Mouse (Mus musculus) neural tube, embryonic 14.5 days (tissue): Measurements from ENCODE around the gene Zfp422. TPM values are rescaled to one million over a fixed set of nuclear protein-coding genes. Genes with fewer than 3 reads are reported as not detected.

ENCODE experiments used
- ATAC-seq: fragments of 200-750 bp; cut with Nextera tagmentation; 2 replicates; pipeline ENCODE4 v1.8.0; 2017; ENCODE audit warnings: low read depth, mild to moderate bottlenecking, moderate TSS enrichment, moderate library complexity
- H3K27ac ChIP-seq: fragments of 300-500 bp; sonication (generic); 2 replicates; pipeline ENCODE4 v1.5.1; 2014; ENCODE audit warnings: low read depth, mild to moderate bottlenecking, control low read depth, low read length, moderate library complexity, mixed read lengths
- H3K27me3 ChIP-seq: fragments of 300-500 bp; sonication (generic); 2 replicates; pipeline ENCODE4 v1.6.1; 2014; ENCODE audit warnings: low read length; ENCODE audit not compliant: control insufficient read depth, insufficient read depth
- H3K36me3 ChIP-seq: fragments of 300-500 bp; sonication (generic); 2 replicates; pipeline ENCODE4 v1.6.1; 2014; ENCODE audit warnings: low read length, mixed read lengths; ENCODE audit not compliant: control insufficient read depth, insufficient read depth
- H3K4me1 ChIP-seq: fragments of 300-500 bp; sonication (generic); 2 replicates; pipeline ENCODE4 v1.6.1; 2014; ENCODE audit warnings: low read length; ENCODE audit not compliant: control insufficient read depth, insufficient read depth
- H3K4me2 ChIP-seq: fragments of 300-500 bp; sonication (generic); 2 replicates; pipeline ENCODE4 v1.6.1; 2014; ENCODE audit warnings: mild to moderate bottlenecking, low read depth, low read length, control low read depth
- H3K4me3 ChIP-seq: fragments of 300-500 bp; sonication (generic); 2 replicates; pipeline ENCODE4 v1.5.1; 2014; ENCODE audit warnings: low read depth, low read length, control low read depth, mixed read lengths
- H3K9ac ChIP-seq: fragments of 300-500 bp; sonication (generic); replicated peaks from 2 replicates; pipeline ENCODE4 v1.6.1; 2014; ENCODE audit warnings: low read depth, mild to moderate bottlenecking, control low read depth, low read length, mixed read lengths
- H3K9me3 ChIP-seq: fragments of 300-500 bp; sonication (generic); 2 replicates; pipeline ENCODE4 v1.6.1; 2016; ENCODE audit warnings: low read length; ENCODE audit not compliant: control insufficient read depth
- WGBS: fragments of 180-500 bp; shearing (Covaris S2); extraction: QIAGEN DNeasy Blood & Tissue Kit; methylation state at CpG from one replicate; pipeline ENCODE4 v1.1.7; 2014; 5-methylcytosine and 5-hydroxymethylcytosine counted together
- polyA plus RNA-seq: library from polyadenylated mRNA; unstranded; fragments of >200 nt; fragmentation: Nextera tagmentation; extraction: Ambion mirVana; gene quantifications from 2 replicates; pipeline ENCODE4 v1.2.1, GENCODE M21; 2014

Gene Zfp422
- polyA plus RNA-seq, 1 experiment from 2014 or later = 133 TPM

- no peaks in the 10 kb centered on the region for H3K27me3 ChIP-seq
- H3K4me3 ChIP-seq = no peak overlapping the region
- no peaks in the 10 kb centered on the region for H3K9me3 ChIP-seq
- no peak overlapping the region for H3K9ac ChIP-seq
- peak; percentile 88 for ATAC-seq
- no peak overlapping the region for H3K27ac ChIP-seq
- H3K36me3 ChIP-seq = no peaks in the 10 kb centered on the region
- no peaks in the 10 kb centered on the region for H3K4me1 ChIP-seq
- 65% methylated on average over 9 of the region's 9 CpGs for WGBS
- H3K4me2 ChIP-seq = no peak overlapping the region
Observed at GRCm38 (mm10) chr6:116653684-116654454, 25.1 kb upstream of the Zfp422 start.

GRCm38 (mm10) chr6:116653191-116653590 is 24.4 kb upstream of the Zfp422 start:
- WGBS = 73% methylated on average over 3 of the region's 3 CpGs
- Histone ChIP-seq H3K27me3 (no peaks in the 10 kb centered on the region), H3K4me2 (no peak overlapping the region), H3K9me3 (no peaks in the 10 kb centered on the region), H3K4me1 (no peaks in the 10 kb centered on the region), H3K4me3 (no peak overlapping the region), H3K36me3 (no peaks in the 10 kb centered on the region), H3K9ac (no peak overlapping the region), H3K27ac (no peak overlapping the region)
- ATAC-seq = no peak

DNA sequence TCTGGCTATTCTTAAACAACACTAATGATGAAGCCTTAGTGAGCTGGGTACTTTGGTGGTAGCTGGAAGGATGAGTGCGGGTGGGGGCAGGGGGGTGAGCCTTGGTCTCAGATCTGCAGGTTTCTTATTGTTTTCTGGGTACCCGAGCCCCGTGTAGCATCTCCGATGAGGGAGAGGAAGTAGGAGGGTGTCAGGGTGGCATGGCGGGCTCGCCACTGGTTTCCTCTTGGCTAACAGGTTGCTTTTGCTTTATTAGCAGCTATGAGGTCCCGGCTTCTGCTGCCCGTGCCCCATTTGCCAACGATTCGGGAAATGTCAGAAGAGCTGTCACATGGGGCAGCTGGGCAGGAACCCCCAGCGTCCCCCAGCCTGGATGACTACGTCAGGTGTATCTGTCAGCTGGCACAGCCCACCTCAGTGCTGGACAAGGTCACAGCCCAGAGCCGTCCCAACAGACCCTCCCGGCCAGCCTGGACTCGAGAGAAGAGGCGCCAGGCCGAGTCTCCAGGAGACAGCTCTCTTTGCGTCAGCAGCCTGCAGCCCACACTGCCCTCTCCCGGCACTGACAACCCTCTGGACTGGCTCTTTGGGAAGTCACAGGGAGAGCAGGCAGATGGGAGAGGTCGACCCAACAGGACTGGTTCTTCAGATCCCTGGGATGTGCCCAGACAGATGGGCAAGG is 22.8 kb upstream of the Zfp422 start:
- Histone ChIP-seq H3K9ac (no peak overlapping the region), H3K36me3 (no peaks in the 10 kb centered on the region), H3K27me3 (no peaks in the 10 kb centered on the region), H3K4me1 (no peaks in the 10 kb centered on the region), H3K27ac (no peak overlapping the region), H3K9me3 (no peaks in the 10 kb centered on the region), H3K4me3 (no peak overlapping the region), H3K4me2 (no peak overlapping the region)
- no peak for ATAC-seq
- 80% methylated on average over 20 of the region's 20 CpGs for WGBS

DNA sequence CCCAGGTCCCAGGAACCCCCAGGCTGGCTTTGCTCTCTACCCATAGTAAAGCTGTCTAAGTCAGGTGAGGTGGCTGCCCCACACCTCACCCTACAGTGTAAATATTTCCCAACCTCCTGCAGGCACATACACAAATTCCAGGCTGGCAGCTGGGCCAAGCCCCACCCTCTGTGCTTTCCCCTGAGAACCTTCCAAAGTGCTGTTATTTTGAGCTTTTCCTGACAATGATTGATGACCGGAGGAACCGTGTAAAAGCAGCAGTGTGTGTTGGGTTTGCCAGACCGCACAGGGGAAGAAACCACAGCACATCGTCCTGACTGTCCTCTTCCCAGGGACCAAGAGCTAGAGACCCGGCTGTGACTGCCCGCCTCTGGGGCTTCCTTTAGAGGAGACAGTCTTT is 21.6 kb upstream of the Zfp422 start, which contains the start of gene Depp1:
TSS of gene Depp1 (plus strand) at position 204 of the 400 bp plus-strand sequence.
- Histone ChIP-seq H3K9ac (no peak within 1 kb of the TSS), H3K4me2 (no peak within 1 kb of the TSS), H3K4me1 (no peaks in the 10 kb centered on the region), H3K27ac (no peak within 1 kb of the TSS), H3K36me3 (no peaks in the 10 kb centered on the region), H3K27me3 (no peaks in the 10 kb centered on the region), H3K4me3 (no peak within 1 kb of the TSS), H3K9me3 (no peaks in the 10 kb centered on the region)
- ATAC-seq = no peak
- 35% methylated on average over 6 of the region's 6 CpGs for WGBS

- H3K9ac ChIP-seq = no peak overlapping the region
- no peak overlapping the region for H3K4me2 ChIP-seq
- WGBS = 93% methylated on average over 7 of the region's 7 CpGs
- H3K36me3 ChIP-seq = no peaks in the 10 kb centered on the region
- no peaks in the 10 kb centered on the region for H3K9me3 ChIP-seq
- no peak overlapping the region for H3K4me3 ChIP-seq
- H3K27ac ChIP-seq = no peak overlapping the region
- ATAC-seq = no peak
- no peaks in the 10 kb centered on the region for H3K4me1 ChIP-seq
- no peaks in the 10 kb centered on the region for H3K27me3 ChIP-seq
Observed at GRCm38 (mm10) chr6:116649811-116650210, 21.0 kb upstream of the Zfp422 start.

GRCm38 (mm10) chr6:116647763-116648162 is 19.0 kb upstream of the Zfp422 start:
- H3K4me3 ChIP-seq = no peak overlapping the region
- ATAC-seq = no peak
- H3K4me1 ChIP-seq = no peaks in the 10 kb centered on the region
- no peak overlapping the region for H3K9ac ChIP-seq
- H3K27me3 ChIP-seq = no peaks in the 10 kb centered on the region
- 88% methylated on average over 12 of the region's 12 CpGs for WGBS
- H3K27ac ChIP-seq = no peak overlapping the region
- H3K36me3 ChIP-seq = no peaks in the 10 kb centered on the region
- H3K4me2 ChIP-seq = no peak overlapping the region
- H3K9me3 ChIP-seq = no peaks in the 10 kb centered on the region

DNA sequence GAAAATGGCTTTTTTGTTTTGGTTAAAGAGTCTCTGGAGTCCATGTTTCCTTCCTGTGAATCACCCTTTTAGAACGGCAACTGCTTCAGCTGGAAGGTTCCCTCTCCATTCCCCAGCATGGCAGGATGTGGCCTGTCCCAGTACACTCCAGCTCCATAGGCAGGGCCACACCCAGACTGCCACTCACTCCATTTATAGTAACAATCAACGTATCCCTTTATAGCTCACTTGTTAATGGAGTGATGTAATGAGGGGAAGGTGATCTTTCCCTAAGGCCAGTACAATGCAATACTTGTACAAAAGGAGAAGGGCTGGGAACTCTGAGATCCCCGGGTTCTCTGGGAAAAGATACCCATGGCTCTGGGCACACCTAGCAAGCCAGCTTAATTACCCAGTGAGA is 15.5 kb upstream of the Zfp422 start:
- no peaks in the 10 kb centered on the region for H3K9me3 ChIP-seq
- no peak overlapping the region for H3K4me3 ChIP-seq
- no peaks in the 10 kb centered on the region for H3K27me3 ChIP-seq
- no peaks in the 10 kb centered on the region for H3K4me1 ChIP-seq
- H3K27ac ChIP-seq = no peak overlapping the region
- ATAC-seq = no peak
- no peaks in the 10 kb centered on the region for H3K36me3 ChIP-seq
- WGBS = 62% methylated on average over 3 of the region's 3 CpGs
- no peak overlapping the region for H3K4me2 ChIP-seq
- no peak overlapping the region for H3K9ac ChIP-seq

DNA sequence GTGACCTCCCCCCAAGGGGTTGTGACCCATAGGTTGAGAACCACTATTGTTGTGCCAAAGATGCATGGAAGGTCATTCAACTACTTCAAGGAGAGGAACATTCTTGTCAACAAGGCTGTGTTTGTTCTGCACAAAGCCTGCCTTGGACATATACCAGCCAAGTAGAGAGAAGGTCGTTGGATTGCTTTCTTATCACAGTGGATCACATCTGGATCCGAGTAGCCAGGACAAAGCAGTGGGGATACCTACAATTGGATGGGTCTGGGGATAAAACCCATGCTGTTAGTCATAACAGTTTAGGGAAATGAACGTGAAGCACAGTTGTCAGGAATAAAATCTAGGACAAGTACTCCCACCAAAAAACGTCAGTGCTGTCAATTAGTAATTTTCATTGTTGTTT is 15.1 kb upstream of the Zfp422 start:
- no peak overlapping the region for H3K4me2 ChIP-seq
- H3K9me3 ChIP-seq = no peaks in the 10 kb centered on the region
- H3K36me3 ChIP-seq = no peaks in the 10 kb centered on the region
- H3K4me1 ChIP-seq = no peaks in the 10 kb centered on the region
- ATAC-seq = no peak
- H3K4me3 ChIP-seq = no peak overlapping the region
- no peaks in the 10 kb centered on the region for H3K27me3 ChIP-seq
- 62% methylated on average over 4 of the region's 4 CpGs for WGBS
- no peak overlapping the region for H3K27ac ChIP-seq
- no peak overlapping the region for H3K9ac ChIP-seq

DNA sequence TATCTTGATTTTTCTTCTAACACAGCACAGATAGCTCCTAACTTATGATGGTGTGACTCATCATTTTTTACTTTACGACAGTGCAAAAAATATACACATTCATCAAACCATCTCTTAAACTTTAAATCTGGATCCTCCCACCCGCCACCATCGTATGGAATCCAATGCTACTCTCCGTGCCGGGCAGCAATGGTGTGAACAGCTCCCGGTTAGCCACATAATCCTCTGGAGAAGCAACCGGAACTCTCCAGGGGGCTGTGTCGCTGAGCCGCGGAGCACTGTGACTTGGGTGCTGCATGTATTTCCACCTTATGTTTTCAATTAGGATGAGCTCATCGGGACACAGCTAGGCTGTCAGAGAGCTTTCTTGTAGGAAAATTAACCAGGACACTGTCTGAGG is 14.1 kb upstream of the Zfp422 start:
- no peak overlapping the region for H3K4me2 ChIP-seq
- no peak for ATAC-seq
- no peak overlapping the region for H3K9ac ChIP-seq
- H3K9me3 ChIP-seq = no peaks in the 10 kb centered on the region
- 90% methylated on average over 11 of the region's 11 CpGs for WGBS
- no peaks in the 10 kb centered on the region for H3K4me1 ChIP-seq
- no peak overlapping the region for H3K4me3 ChIP-seq
- no peaks in the 10 kb centered on the region for H3K27me3 ChIP-seq
- H3K36me3 ChIP-seq = no peaks in the 10 kb centered on the region
- H3K27ac ChIP-seq = no peak overlapping the region
